Mouse (Mus musculus) megakaryocyte, embryonic 14.5 days (primary cell): ENCODE data around the gene Car10. TPM values are rescaled to one million over a fixed set of nuclear protein-coding genes. Genes with fewer than 3 reads are reported as not detected.

Experiments used
- H3K27me3 ChIP-seq: replicated peaks from 2 replicates; pipeline ENCODE3; 2012; ENCODE audit warnings: inconsistent platforms
- H3K36me3 ChIP-seq: replicated peaks from 2 replicates; pipeline ENCODE3; 2012; ENCODE audit warnings: low read length, inconsistent platforms, mixed read lengths
- H3K4me1 ChIP-seq: 2 replicates; pipeline ENCODE4 v1.6.1; 2012; ENCODE audit warnings: inconsistent platforms
- H3K4me3 ChIP-seq: replicated peaks from 2 replicates; pipeline ENCODE3; 2012; ENCODE audit warnings: moderate library complexity, mild to moderate bottlenecking, inconsistent platforms
- H3K9me3 ChIP-seq: 2 replicates; pipeline ENCODE4 v1.6.1; 2012; ENCODE audit warnings: inconsistent platforms
- FLI1 ChIP-seq: IDR thresholded peaks from 2 replicates; pipeline ENCODE4 v1.6.1; 2012; ENCODE audit warnings: low read length, inconsistent platforms, mixed read lengths
- GATA1 ChIP-seq: IDR thresholded peaks from 3 replicates; pipeline ENCODE4 v1.6.1; 2012; ENCODE audit warnings: mixed read lengths, low read length, inconsistent platforms, borderline replicate concordance
- polyA plus RNA-seq: library from polyadenylated mRNA; stranded (reverse); fragments of >175 nt; gene quantifications from 2 replicates; pipeline ENCODE4 v1.2.3, GENCODE M21; 2012; ENCODE audit warnings: low replicate concordance; ENCODE audit not compliant: insufficient read depth

Car10 gene
- polyA plus RNA-seq, 1 experiment, result not detected

DNA sequence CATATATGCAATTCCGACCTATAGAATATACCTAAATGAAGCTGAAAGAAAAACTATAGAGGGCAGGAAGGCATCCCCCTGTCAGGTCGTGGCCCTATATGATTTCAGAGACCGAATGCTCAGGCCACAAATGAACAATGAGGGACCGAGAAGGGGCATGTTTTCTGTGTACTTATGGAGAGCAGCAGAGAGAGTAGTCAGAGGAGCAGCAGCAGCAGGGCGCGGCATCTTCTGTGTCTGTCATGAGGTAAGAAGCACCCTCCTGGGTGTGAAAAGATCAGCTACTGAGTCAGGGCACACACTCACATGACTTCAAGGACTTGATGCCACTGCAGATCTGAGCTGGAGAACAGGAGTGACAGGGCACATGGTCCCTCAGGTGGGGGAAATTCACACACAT lies 438.4 kb downstream of the Car10 start:
- H3K9me3 ChIP-seq, result no peaks in the 10 kb centered on the region
- H3K27me3 ChIP-seq, result no peaks in the 10 kb centered on the region
- H3K4me1 ChIP-seq, result peaks cover 9% of the 10 kb centered on the region
- H3K4me3 ChIP-seq, result no peak overlapping the region
- no peaks in the 10 kb centered on the region for H3K36me3 ChIP-seq
- TF ChIP-seq GATA1 (no peak), FLI1 (no peak)

DNA sequence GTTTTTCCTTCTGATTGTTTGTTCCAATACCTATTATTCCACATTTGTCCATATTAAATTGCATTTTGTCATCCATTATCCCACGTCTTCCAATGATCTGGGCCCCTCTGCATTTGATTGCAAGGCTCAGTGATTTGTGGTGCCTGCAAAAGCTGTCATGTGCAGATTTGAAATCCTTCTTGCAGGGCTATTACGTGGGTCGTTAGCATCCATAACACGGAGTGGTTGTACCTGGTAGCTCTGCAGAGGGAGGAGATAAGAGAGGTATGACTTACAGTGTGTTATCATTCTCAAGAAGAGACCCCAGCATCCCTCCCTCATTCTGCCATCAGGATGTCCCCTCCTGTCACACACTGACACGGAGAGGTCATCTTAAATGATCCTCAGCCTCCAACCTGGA lies 451.1 kb downstream of the Car10 start:
- Histone ChIP-seq H3K9me3 (no peaks in the 10 kb centered on the region), H3K4me3 (no peak overlapping the region), H3K36me3 (no peaks in the 10 kb centered on the region), H3K4me1 (no peaks in the 10 kb centered on the region), H3K27me3 (peaks cover 2% of the 10 kb centered on the region)
- TF ChIP-seq FLI1, result no peak
- TF ChIP-seq GATA1, result no peak

DNA sequence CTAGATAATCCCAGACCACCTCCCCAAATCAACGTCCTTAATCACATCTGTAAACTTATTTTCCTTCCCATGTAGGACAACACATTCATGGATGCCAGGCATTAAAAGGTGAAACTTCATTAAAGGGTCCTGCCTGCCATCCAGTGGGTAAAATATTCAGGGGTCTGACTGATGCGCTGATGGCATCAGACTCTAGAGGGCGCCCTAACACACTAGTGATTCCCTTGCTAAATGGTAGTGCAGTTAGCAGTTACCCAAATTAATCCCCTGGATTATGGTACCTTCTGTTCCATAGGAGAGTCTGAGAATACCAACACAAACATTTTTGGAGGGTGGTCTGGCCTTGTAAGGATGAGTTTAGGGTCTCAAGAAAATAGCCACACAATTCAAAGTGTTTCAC lies 453.1 kb downstream of the Car10 start:
- TF ChIP-seq GATA1, result no peak
- no peak for TF ChIP-seq FLI1
- Histone ChIP-seq H3K27me3 (no peaks in the 10 kb centered on the region), H3K9me3 (no peaks in the 10 kb centered on the region)

DNA sequence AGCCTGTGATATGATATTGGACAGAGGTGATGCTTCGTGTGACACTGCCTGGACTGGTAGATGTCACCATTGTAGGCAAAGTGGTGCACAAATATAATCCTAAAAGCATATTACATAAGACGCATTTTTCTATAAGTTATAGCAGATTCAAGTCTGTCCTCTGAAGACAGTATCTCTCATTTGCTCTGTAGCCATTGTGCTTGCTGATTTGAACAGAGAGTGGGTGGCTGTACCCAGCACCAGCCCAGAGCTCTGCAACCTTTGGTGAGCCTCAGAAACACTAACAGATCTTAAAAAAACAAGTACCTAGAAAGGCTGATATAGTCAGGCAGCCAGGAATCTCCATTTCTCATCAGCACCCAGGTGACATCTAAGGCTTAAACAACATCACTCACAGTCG lies 461.3 kb downstream of the Car10 start:
- no peaks in the 10 kb centered on the region for H3K27me3 ChIP-seq
- no peaks in the 10 kb centered on the region for H3K36me3 ChIP-seq
- H3K4me3 ChIP-seq, result no peak overlapping the region
- TF ChIP-seq GATA1, result no peak
- TF ChIP-seq FLI1, result no peak
- no peaks in the 10 kb centered on the region for H3K4me1 ChIP-seq
- no peaks in the 10 kb centered on the region for H3K9me3 ChIP-seq

More for the DNA sequence above, 453.1 kb downstream of the Car10 start:
- no peaks in the 10 kb centered on the region for H3K36me3 ChIP-seq
- no peak overlapping the region for H3K4me3 ChIP-seq
- H3K4me1 ChIP-seq, result no peaks in the 10 kb centered on the region

DNA sequence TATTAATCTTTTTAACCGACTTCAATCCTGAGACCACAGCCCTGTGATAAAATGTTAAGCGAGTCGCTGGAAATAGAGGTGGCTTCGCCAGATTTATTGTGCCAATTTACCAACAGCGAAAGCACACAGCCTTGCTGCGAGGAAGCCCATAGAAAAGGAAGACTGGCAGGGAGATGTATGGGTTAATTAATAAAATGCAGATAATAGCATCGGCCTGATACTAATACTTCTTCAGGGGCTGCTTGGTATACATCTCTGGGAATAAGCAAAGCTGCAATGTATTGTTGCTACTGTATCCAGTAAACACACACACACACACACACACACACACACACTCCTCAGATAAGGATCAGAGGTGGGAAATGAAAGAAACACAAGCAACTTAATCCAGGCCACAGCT lies 462.7 kb downstream of the Car10 start:
- no peak overlapping the region for H3K4me3 ChIP-seq
- no peaks in the 10 kb centered on the region for H3K36me3 ChIP-seq
- no peaks in the 10 kb centered on the region for H3K9me3 ChIP-seq
- H3K27me3 ChIP-seq, result no peaks in the 10 kb centered on the region
- no peak for TF ChIP-seq FLI1
- no peak for TF ChIP-seq GATA1
- H3K4me1 ChIP-seq, result no peaks in the 10 kb centered on the region

DNA sequence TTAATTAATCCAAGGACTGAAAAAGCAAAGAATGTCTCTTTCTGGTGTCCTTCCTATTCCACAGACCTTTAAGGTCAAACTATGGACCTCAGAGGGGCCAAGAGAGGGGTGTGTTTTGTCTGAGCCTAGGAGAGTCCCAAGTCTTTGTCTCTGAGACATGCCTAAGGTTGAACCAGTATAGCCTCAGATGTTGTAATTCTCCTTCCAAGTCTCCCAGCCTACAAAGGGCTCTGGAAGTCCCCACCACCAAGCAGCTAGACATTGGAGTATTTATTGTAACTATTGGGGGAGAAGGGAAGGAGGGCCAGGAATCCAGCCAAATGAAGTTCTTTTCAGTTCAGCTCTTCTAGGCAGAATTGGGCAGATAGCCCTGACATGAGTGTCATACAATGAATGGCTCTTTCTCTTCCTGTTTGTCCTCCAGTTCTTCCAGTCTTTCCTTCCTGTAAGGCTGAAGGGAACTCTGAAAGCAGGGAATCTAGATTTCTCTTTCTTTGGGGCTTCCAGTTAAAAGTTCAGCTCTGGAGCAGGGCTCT lies 464.6 kb downstream of the Car10 start:
- Histone ChIP-seq H3K36me3 (no peaks in the 10 kb centered on the region), H3K27me3 (no peaks in the 10 kb centered on the region), H3K4me3 (no peak overlapping the region), H3K9me3 (no peaks in the 10 kb centered on the region), H3K4me1 (no peaks in the 10 kb centered on the region)
- no peak for TF ChIP-seq FLI1
- TF ChIP-seq GATA1, result no peak

DNA sequence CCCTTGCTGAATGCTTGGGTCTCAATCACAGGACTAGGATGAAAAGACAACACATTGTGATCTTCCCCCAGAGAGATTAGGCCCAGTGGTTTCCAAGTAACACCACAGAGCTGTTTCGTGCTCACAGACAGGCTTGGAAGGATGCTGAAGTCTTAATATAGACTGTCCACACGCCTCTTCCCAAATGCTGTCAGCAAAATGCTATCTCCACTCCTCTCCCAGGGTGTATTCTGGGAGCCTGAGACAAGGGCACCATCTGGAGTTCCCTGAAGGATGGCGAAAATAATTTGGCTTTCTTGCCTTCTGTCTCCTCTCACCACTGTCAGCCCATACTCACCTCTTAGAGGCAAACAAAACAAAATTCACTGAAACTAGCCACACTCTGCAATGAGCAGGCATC lies 467.9 kb downstream of the Car10 start:
- Histone ChIP-seq H3K9me3 (no peaks in the 10 kb centered on the region), H3K4me1 (no peaks in the 10 kb centered on the region), H3K27me3 (no peaks in the 10 kb centered on the region), H3K36me3 (no peaks in the 10 kb centered on the region), H3K4me3 (no peak overlapping the region)
- TF ChIP-seq GATA1 (no peak), FLI1 (no peak)

DNA sequence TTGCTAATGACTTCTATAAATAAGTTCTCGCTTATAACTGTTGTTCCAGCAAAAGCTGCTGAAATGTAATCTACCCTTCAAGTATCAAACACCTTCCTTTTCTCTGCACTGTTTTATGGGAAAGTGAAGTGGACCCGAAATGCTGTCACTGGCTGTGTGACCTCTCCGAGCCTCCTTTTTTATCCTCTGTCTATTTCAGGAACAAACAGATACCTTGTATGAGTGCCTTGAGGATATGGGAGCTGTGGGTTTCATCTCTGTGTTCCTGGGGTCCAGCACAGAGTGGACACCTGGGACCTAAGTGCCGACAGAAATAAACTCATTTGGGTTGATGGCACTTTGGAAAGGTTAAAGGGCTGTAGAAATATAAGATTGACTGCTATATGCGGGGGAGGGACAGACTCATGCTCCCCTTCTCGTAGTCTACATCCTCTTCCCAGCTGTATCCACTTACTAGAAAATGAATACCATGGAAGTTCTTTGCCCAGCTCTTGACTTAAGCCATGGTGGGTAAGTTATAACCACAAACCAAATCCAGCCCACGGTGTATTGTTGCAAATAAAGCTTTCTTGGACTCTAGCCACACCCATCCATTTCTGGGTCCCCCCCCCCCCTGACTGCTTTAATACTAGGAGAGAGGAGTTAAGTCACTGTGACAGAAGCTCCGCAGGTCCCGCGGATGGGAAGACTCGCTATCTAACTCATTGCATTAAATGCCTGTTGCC lies 474.3 kb downstream of the Car10 start:
- Histone ChIP-seq H3K4me3 (no peak overlapping the region), H3K4me1 (no peaks in the 10 kb centered on the region), H3K27me3 (no peaks in the 10 kb centered on the region), H3K36me3 (no peaks in the 10 kb centered on the region), H3K9me3 (0 out of 2 replicates have a peak, but pooled peaks cover 3% of the 10 kb centered on the region)
- TF ChIP-seq GATA1 (no peak), FLI1 (no peak)

DNA sequence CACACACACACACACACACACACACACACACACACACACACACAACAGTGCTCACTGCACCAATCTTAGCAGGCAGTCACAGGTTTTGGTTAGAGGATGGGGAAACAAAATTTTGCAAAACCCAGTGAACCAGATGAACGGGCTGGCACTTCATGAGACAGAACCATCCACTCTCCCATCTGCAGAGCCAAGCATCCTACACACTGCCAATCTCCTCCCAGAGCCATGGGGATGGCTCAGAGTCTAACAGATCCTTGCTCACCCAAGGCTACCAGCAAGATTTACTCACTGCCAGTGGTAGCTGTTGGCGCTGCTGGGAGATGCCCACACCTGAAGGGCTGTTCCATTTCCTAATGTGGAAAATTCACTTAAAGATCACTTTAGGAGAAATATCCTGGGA lies 479.6 kb downstream of the Car10 start:
- H3K27me3 ChIP-seq, result no peaks in the 10 kb centered on the region
- H3K9me3 ChIP-seq, result 0 out of 2 replicates have a peak, but pooled peaks cover 3% of the 10 kb centered on the region
- H3K4me1 ChIP-seq, result no peaks in the 10 kb centered on the region
- H3K4me3 ChIP-seq, result no peak overlapping the region
- no peak for TF ChIP-seq GATA1
- TF ChIP-seq FLI1, result no peak
- H3K36me3 ChIP-seq, result no peaks in the 10 kb centered on the region

DNA sequence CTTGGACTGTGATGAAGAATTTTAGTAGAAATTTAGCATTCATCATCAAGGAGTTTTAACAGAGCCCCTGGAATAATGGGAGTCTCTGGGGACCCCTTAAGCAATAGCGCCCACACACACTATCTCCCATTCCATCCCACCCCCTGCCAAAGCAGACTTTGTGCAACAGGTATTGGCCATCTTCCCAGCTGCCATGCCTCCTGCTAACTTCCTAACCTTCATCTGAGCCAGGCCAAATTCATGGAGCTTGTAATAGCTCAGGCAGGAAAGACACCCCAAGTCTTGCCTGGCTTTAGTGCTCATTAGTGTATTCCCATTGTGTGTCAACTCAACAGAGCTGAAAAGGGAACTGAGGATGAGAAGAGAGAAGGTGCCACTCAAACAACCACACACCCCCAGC lies 481.8 kb downstream of the Car10 start:
- Histone ChIP-seq H3K4me3 (no peak overlapping the region), H3K36me3 (no peaks in the 10 kb centered on the region), H3K27me3 (no peaks in the 10 kb centered on the region), H3K9me3 (no peaks in the 10 kb centered on the region), H3K4me1 (no peaks in the 10 kb centered on the region)
- TF ChIP-seq GATA1, result no peak
- no peak for TF ChIP-seq FLI1

DNA sequence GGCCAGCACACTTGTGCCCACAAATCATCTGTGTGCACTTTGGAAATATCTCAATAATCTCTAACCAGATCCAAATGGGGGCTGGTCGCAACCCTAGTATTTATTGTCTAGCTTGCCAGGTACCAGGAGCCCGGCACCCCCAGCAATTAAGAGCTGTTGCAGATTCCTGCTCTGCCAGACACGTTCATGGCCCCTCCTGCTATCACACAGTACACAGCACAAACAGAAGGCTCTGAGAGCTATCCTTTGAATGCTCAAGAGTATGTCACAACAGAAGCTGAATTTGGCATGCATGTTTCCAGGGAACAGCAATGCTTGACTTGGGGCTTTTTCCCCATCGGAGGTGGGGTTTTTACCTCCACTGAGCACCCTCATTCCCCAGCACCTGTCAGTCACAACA lies 483.5 kb downstream of the Car10 start:
- no peak for TF ChIP-seq GATA1
- no peak for TF ChIP-seq FLI1
- Histone ChIP-seq H3K36me3 (no peaks in the 10 kb centered on the region), H3K4me3 (no peak overlapping the region), H3K9me3 (no peaks in the 10 kb centered on the region), H3K4me1 (no peaks in the 10 kb centered on the region), H3K27me3 (no peaks in the 10 kb centered on the region)
